Mouse (Mus musculus): Measurements from ENCODE around the gene Cald1. TPM values are rescaled to one million over a fixed set of nuclear protein-coding genes. Genes with fewer than 3 reads are reported as not detected.

The Cald1 gene
- polyA plus RNA-seq (2012; rRNA removed), result 38.2 and 39.6 TPM in 2 replicates

DNA sequence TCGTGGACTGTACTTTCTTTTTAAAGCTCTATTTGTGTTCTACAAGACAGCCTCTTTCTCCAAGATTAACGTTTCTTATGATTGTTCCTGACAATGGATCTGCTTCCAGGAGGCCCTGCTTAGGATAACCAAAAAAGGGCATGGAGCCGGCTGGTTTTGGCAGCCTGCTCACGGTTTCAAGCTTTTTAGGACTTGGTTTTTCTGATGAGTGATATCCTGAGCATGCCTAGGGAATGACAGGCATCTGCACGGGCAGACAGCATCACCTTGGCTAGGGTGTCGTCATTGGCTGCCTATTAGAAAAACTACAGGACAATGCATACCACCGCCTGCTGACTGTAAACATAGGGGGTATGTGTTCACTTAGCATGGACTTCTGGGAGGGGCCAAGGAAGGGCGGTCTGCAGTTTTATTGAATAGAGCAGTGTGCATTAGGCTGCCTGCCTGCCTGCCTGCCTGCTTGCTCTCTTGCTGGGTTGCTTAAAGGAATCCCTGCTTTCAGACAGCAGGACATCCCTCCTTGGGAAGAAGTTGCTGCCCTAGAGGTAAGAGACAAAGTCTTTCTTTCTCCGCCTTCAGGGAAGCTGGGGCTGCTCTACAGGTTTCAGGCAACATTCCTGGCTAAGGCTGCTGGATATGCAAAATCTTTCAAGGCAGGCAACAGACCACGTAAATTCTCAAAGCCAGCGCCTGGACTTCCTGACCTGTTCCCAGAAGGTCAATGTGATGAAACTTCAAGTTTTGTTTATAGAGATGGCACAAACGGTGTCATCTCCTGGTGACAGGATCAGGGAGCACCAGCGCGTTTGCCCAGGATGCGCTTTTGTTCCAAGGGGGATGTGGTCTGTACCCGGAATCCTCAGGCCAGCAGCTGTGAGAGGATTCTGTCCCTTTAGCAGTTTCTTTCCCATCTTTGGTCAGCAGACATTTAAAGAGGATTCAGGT is at the start of gene Cald1:
Gene Cald1, plus strand, starts transcription at position 380 of the 945 bp plus-strand sequence.
- no peak for DNase-seq (ENCODE audit: low read depth)

DNA sequence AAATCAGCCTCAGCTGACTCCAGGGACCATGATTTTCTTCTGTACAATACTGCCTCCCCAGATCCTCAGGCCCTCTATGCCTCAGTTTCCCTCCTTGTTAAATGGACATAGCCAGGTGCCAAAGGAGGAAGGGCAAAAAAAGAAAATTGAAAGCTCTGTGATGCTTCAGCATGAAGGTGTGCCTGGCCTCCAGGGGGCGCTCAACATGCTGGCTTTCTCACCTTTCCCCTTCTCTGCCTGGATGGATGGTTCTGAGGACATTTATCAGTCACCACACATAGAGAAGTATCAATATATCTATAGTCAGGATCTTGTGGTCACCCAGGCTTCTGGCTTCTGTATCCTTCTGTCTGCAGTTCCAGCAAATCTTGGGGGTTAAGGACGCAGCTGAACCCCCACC is 49.3 kb upstream of the Cald1 start:
- no peak for DNase-seq (ENCODE audit: low read depth)

DNA sequence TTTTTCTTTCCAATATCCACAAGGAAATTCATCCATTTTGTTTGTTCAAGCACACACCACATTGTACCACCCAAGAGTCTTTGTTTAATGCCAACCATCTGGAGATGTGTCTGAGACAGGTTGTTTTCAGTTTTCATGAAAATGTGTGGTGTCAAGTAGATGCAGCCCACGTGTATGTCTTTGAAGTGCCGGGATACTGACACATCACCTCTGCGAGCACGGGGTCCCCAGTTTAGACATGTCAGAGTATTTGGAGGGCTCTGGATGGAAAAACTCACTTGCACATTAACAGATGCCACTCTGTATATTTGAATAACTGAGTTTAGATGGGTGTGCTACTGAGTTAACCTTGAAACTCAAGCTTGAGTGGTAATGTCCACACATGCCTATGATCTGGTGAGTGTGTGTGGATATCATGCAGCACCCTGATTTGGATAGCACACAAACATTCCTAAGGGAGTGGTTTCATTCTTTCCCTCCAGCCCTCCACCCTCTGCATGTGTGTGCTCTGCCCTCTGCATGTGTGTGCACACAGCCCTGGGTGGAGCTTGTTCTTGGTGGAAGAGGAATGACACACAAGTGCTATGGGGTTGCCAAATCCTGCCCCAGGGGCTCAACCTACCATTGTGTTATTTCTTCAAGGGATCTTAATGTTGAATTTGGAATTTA is 45.7 kb upstream of the Cald1 start:
- DNase-seq (ENCODE audit: low read depth), result no peak

DNA sequence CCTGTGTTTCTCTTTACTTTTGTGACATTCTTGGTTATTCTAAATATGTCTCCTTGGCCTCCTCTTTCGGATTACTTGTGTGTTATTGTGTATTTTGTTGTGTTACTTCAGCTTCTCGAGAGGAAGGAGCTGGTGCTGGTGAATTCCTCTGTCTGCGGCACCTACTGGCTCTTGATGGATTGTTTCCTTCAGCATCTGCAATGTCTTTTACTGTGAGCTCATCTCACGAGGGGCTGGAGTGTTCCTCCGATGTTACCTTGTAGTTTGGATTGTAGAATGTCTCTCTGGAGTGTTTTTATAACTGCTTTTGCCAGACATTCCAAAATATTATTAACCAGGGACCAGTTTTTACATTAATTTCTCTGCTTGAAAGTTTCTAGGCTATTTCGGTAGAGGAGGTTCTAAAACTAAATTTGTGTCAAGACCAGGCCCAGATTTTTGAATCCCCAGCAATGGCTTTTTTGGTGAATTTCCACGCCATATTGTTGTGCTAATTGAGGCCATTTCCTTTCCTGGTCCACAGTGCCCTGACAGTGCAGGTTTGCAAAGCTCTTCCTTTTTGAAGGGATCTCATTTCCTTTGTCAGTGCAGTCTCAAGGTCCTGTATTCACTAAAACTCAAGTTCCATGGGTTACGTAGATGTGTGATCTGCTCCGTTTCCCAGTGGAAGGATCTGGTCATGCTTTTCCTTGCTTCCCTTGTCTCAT is 43.9 kb upstream of the Cald1 start:
- no peak for DNase-seq (ENCODE audit: low read depth)

DNA sequence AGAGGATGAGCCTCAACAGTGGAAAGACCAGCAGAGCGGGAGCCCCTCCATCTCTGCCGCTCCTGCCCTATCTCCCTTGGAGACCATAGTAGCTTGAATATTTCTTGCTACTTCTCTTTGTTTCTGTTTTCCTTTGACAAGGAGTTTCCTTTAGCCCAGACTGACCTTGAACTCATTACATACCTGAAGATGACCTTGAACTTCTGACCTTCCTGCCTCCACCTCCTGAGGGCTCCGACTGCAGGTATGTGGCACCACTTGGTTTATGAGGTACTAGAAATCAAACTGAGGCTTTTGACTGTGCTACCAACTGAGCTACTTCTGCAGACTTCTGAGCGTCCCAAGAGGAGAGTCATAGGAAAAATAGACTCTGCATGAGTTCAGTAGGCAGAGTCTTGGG is 38.8 kb upstream of the Cald1 start:
- DNase-seq (ENCODE audit: low read depth), result no peak

DNA sequence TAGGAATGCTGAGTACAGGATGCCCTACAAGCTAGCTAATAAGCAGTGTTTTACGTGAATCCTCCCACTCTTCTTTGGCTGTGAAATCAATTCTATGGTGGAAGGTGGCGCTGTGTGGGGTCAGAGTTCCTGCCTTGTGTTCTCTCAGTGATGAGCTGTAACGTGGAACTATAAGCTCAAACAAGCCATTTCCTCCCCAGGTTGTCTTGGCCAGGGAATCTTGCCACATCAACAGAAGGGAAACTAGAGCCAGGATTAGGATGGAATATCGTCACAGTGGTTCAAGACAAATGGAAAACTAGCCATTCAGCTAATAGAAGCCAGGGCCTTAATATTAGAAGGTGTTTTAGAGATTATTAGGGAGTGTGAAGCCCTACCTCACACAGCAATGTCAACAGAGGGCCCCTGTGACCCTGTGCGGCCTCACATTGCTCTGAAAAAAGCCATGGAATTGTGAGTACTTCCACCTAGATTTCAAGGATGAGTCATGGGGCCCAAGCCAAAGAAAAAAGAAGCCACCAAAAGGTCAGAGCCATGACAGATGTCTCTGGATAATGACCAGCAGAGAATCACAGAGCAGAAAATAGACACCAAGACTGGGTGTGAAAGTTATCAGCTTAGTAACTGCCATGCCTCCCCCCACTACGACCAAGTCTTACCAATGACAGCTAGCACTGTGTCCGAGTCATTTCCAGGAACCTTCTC is 33.0 kb upstream of the Cald1 start:
- DNase-seq (ENCODE audit: low read depth), result no peak

DNA sequence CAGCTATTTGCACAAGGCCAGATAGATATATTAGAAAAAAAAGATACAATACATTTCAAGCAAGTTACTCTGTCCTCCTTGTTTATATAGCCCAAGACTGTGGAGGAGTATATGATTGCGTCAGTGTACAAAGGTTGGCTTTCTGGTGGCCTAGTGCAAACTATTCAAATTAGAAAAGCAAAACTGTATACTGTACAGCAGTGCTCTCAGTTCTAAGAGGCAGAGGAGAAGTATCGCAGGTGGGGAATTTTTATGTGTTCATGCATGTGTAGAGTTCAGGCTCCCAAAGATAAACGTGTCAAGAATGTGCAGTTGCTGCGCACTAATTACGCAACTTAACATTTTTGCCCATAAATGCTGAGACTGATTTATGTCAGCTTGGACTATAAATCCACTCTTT is 31.0 kb upstream of the Cald1 start:
- peak; percentile 24 for DNase-seq (ENCODE audit: low read depth)

DNA sequence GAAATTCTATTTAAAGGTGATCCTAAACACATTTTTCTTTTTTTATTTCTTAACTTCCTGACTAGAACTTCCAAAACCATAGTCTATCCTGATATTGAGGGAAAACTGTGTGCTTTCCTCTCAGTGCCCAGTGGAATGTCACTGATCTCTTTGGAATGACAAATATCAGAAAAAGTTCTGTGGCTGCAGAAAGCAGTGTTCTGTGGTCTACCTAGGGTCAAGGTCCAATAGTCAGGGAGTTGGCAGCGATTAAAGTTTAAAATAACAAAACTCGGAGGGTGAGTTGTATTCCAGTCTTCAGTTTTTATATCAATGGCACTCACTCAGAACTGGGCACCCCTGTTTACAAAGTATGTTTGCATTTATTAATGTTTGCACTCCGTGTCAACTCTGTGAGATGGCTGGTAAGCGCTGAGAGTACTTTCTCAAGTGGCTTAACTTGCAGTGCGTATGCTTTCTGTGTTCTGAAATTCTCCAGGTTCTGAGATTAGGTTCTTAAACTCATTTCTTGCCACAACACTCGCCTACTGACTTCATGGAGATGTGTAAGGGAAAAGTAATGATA is 18.7 kb upstream of the Cald1 start:
- no peak for DNase-seq (ENCODE audit: low read depth)

DNA sequence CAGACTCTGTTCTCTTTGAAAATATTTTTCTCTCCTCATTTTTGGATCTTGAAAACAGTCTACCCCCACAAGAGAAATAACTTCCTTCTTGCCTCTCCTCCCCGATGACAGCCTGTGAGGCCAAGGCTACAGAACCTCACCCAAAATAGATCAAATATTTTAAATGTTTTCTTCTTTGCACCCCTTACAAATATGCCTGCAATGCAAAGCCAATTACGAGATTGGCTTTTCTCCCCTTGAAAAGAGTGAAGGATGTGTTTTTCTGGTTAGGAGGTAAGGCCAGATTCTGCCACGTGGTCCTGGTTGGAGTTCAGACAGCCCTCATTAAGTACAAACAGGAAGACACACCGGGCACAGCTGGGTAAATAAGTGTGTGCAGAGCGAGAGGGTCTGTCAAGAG is 14.9 kb upstream of the Cald1 start:
- DNase-seq (ENCODE audit: low read depth), result no peak

DNA sequence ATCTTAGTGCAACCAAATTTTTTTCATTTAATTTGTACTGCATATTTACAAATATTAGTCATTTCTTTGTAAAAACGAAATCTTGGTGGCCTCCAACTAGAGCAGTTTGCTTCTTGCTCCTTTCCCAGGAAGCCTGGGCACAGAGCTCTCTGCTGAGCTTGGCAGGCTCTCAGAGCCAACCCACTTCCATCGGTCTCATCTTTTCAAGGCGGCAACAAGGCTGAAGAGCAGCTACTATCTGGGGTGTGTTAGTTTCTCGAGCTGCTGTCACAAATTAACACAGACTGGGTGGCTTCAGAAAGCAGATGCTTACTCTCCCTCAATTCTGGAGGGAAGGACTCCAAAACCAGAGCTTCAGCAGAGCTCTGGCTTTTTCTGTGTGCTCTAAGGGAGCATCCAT is 10.2 kb upstream of the Cald1 start:
- DNase-seq (ENCODE audit: low read depth), result no peak

DNA sequence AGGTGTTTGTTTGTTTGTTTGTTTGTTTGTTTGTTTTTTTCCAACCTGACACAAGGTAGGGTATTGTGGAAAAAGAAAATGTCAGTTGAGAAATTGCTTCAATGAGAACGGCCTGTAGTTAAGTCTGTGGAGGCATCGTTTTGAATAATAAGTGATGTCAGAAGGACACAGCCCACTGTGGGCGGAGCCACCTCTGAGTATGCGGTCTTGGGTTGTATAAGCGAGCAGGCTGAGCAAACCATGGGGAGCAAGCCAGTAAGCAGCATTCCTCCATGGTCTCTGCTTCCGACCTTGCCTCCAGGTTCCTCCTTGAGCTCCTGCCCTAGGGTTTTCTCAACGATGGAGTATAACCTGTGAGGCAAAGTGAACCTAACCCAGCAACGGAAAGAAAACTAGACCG is 7.6 kb upstream of the Cald1 start:
- DNase-seq (ENCODE audit: low read depth), result no peak

DNA sequence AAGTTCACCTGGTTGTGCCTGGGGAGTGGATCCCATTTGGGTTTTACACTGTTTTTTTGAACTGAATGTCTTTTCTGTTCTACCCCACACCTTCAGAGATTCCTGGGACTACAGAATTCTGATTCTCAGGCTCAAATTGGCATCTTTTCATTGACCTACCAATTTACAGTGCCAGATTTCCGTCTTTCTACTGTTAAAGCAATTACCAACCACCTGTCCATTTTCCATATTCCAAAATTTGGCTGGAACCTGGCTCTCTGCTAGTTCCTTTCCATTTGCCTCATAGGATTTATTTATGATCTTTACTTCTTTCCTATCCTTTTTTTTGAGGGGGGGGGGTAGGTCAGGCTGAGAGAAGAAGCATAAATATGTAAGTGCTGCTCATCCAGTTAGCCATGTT is 4.9 kb upstream of the Cald1 start:
- no peak for DNase-seq (ENCODE audit: low read depth)

DNA sequence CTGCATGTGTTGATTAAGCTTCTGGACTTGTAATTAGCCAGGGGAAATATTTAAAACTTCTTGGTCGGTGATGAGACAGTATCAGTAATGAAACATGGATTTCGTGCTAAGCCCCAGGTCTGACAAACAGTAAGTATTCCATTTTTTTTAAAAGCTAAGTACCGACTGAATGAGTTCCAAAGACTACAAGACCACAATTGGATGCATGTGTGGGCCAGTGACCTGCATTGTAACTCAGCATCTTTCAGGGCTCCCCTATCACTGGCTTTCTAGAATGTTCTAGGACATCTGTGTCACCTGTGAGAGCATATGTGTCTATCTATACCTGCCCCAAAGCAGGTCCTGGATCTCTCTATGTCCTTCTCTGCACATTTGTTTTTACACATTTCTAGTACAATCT is 984 bp upstream of the Cald1 start:
- DNase-seq (ENCODE audit: low read depth), result no peak

DNA sequence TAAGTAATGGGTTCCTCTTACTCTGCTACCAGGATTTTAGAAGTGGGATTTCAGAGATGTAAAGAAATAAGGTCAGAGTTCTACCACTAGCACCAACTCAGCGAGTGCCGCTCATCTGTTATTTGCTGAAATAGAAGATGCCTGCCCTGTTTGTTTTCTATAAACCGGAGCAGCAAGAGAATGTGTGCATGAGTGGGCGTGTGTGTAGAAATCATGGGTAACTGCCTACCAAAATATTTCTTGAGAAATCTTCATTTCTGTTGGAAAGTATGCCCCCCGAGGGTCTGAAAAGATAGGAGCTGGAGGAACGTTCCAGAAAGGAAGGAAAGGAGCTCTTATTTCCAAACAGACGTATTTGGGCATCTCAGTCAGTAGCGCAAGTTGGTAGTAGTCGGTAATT is 871 bp downstream of the Cald1 start:
- DNase-seq (ENCODE audit: low read depth), result no peak

DNA sequence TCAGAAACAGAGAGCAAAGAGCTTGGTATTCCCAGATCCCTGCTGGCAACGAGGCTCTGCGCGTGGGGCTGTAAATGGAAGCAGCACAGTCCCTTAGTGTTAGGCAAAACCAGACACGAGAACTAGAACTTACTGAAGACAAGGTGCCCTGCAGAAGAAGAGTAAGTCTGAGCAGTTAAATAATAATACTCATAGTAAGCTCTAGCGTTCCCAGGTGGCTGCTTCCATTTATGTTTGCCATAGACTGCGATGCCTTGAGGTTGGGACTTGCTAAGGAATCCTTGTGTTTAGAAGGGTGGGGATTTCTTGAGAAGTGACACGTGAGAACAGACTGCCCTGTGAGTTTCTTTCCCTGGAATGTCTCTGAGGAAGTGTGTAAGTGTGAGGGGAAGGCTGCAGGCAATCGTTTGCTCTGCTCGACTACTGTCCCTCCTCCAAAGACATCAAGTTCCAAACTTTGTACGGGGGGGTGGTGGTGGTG is 1.4 kb downstream of the Cald1 start:
- no peak for DNase-seq (ENCODE audit: low read depth)

DNA sequence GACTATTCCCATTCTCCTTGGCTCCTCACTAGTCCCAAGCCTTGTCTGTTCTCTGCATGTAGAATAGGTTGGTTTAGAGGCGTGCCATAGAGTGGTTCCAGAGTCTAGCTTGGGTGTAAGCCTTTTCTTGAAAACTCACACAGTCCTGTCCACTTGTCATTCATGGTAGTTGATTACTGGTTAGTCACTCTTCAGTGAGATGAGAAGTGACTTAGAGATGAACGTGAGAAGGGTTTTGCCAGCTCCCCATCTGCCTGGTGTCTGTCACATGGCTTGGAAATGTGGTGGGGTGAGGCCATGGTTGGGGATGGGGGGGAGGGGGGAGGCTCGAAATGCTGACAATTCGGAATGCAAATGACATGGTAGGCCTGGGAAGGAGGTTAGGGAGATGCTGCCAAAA is 2.5 kb downstream of the Cald1 start:
- DNase-seq (ENCODE audit: low read depth), result no peak

DNA sequence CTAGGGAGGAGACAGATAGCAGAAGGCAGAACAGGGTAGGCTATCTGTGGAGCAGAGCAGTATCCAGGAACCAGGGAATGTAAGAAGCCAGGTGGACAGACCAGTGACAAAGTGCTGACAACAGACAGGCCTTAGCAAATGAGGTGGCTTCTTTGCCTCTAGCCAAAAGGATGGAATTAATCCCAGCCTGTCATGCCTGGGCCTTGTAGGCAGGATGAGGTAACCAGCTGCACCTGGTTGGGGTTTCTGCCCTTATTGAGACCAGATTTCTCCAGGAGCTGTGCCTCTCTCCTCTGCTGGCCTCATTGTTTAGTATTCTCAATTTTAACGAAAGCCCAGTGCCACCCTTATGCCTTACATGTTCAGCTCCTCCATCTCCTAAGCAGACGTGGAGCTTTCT is 3.8 kb downstream of the Cald1 start:
- DNase-seq (ENCODE audit: low read depth), result no peak

DNA sequence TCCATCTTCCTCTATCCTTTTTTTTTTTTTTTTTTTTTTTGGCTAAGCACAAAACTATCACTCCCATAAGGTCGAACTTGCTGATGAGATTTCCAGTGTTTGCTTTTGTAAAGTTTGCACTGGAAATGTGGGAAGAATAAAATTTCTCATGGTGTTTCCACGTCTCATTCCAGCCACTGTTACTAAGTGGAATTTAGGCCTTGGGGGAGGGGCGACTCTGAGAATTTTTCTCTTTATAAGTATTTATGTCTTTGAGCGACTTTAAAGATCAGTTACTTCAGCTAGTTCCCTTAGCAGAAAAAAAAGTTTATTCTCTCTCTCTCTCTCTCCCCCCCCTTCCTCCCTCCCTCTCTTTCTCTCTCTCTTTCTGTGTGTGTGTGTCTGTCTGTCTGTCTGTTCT is 8.1 kb downstream of the Cald1 start:
- no peak for DNase-seq (ENCODE audit: low read depth)

DNA sequence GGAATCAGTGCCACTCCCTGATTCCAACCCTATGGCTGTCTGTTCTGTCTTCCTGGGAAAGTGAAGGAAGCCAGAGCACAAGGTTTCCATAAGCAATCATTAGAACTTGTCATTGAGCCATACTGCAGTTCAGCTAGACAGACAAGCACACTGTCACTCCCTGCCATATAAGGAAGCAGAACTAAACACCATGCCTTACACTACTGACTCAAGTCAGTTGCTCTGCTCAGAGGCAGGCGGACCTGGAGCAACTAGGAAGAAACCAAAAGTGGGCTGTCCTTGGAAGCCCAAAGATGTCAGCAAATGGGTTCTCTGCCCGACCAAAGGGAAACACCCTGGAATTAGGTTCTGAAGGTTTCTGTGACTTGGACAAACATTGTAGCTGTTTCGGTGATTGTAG is 10.3 kb downstream of the Cald1 start:
- DNase-seq (ENCODE audit: low read depth), result no peak

DNA sequence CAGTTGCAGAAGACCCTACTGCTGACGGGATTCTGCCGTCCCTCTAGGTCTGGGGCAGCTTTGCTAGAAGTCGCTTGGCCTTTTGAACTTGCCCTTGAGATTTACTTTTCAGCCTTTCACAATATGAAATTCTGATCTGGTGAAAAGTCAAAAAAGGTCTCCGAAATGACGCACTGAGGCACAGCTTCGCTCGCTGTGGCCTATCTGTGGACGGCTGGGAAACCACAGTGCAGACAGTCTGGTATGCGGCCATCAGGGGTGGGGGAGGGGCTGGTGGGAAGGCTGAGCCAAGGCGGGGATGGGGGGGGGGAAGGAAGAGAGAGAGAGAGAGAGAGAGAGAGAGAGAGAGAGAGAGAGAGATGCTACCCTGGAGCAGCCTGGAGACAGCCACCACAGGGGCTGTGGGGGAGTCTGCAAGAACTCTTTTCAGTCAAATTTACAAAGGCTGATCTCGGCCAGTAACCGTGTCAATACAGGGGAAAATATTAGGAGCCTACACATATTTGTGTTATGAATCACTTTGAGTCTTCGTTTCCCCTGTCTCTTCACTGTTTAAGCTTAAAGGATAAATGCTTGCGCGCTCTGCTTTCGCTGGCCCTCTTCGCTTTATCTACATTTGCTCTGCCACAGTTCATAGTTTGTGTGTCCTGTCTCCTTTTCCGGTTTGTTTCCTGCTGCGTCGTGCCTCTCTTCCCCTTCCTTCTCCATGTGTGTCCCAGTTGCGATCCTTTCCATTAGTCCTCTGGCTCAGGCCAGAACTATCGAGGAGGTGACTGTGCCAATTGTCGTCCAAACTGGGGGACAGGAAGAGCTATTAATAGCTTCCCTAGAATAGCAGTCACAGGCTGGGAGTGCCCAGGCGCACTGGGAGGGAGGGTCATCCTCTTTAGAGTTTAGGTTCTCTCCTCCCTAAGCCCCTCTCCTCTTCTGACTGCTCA is 11.9 kb downstream of the Cald1 start:
- DNase-seq (ENCODE audit: low read depth), result no peak

Measured in gonadal fat pad, adult 2 months (tissue).